Mouse (Mus musculus) heart, embryonic 10.5 days (tissue): ENCODE data around the gene Cbfa2t2. TPM values are rescaled to one million over a fixed set of nuclear protein-coding genes. Genes with fewer than 3 reads are reported as not detected.

Experiments used
- DNase-seq: peaks from one replicate; pipeline ENCODE4 v3.0.0-alpha.2; 2017; ENCODE audit warnings: low spot score
- H3K27ac ChIP-seq: fragments of 300-500 bp; sonication (generic); 2 replicates; pipeline ENCODE4 v1.5.1; 2016; ENCODE audit warnings: mild to moderate bottlenecking
- H3K27me3 ChIP-seq: fragments of 300-500 bp; sonication (generic); 2 replicates; pipeline ENCODE4 v1.6.1; 2016; ENCODE audit warnings: mild to moderate bottlenecking; ENCODE audit not compliant: poor library complexity, insufficient read depth, severe bottlenecking
- H3K36me3 ChIP-seq: fragments of 300-500 bp; sonication (generic); 2 replicates; pipeline ENCODE4 v1.6.1; 2016; ENCODE audit warnings: mild to moderate bottlenecking, moderate library complexity
- H3K4me1 ChIP-seq: fragments of 300-500 bp; sonication (generic); 2 replicates; pipeline ENCODE4 v1.6.1; 2016; ENCODE audit warnings: mild to moderate bottlenecking
- H3K4me3 ChIP-seq: fragments of 300-500 bp; sonication (generic); 2 replicates; pipeline ENCODE4 v1.5.1; 2016; ENCODE audit warnings: mild to moderate bottlenecking, moderate library complexity
- H3K9me3 ChIP-seq: fragments of 300-500 bp; sonication (generic); 2 replicates; pipeline ENCODE4 v1.6.1; 2016; ENCODE audit warnings: mild to moderate bottlenecking, moderate library complexity
- WGBS: fragments of 180-500 bp; shearing (Covaris S2); methylation state at CpG from one replicate; pipeline ENCODE4 v1.1.7; 2016; 5-methylcytosine and 5-hydroxymethylcytosine counted together
- polyA plus RNA-seq: library from polyadenylated mRNA; unstranded; fragments of >200 nt; fragmentation: Nextera tagmentation; extraction: Ambion mirVana; gene quantifications from 2 replicates; pipeline ENCODE4 v1.2.1, GENCODE M21; 2016

Cbfa2t2 gene
- polyA plus RNA-seq, 1 experiment from 2014 or later, result 44.6 TPM

- no peaks in the 10 kb centered on the region for H3K36me3 ChIP-seq
- H3K27me3 ChIP-seq, result peaks cover 23% of the 10 kb centered on the region
- H3K4me3 ChIP-seq, result peak overlapping the region; percentile 27; the same call in 1 of the 2 replicates
- H3K9me3 ChIP-seq, result no peaks in the 10 kb centered on the region
- peak overlapping the region; percentile 65 for H3K27ac ChIP-seq
- WGBS, result 17% methylated on average over 17 of the region's 17 CpGs
- H3K4me1 ChIP-seq, result peaks cover 18% of the 10 kb centered on the region
- DNase-seq, result no peak
Observed at GRCm38 (mm10) chr2:154427853-154428360, 8.4 kb upstream of the Cbfa2t2 start.

- Histone ChIP-seq H3K36me3 (no peaks in the 10 kb centered on the region), H3K4me3 (no peak overlapping the region), H3K27me3 (peaks cover 23% of the 10 kb centered on the region), H3K4me1 (peaks cover 18% of the 10 kb centered on the region), H3K9me3 (no peaks in the 10 kb centered on the region), H3K27ac (no peak overlapping the region)
- 93% methylated on average over 2 of the region's 2 CpGs for WGBS
- DNase-seq, result no peak
Observed at GRCm38 (mm10) chr2:154430566-154430965, 5.7 kb upstream of the Cbfa2t2 start.

GRCm38 (mm10) chr2:154432696-154433095 lies 3.6 kb upstream of the Cbfa2t2 start:
- WGBS, result 66% methylated on average over 2 of the region's 2 CpGs
- no peak overlapping the region for H3K4me3 ChIP-seq
- H3K36me3 ChIP-seq, result no peaks in the 10 kb centered on the region
- H3K9me3 ChIP-seq, result no peaks in the 10 kb centered on the region
- DNase-seq, result no peak
- peaks cover 17% of the 10 kb centered on the region for H3K27me3 ChIP-seq
- H3K27ac ChIP-seq, result no peak overlapping the region
- peaks cover 9% of the 10 kb centered on the region for H3K4me1 ChIP-seq

GRCm38 (mm10) chr2:154433391-154433790 lies 2.9 kb upstream of the Cbfa2t2 start:
- H3K36me3 ChIP-seq, result no peaks in the 10 kb centered on the region
- H3K9me3 ChIP-seq, result no peaks in the 10 kb centered on the region
- WGBS, result 68% methylated on average over 3 of the region's 3 CpGs
- peaks cover 8% of the 10 kb centered on the region; the same call in 1 of the 2 replicates for H3K4me1 ChIP-seq
- H3K27me3 ChIP-seq, result peaks cover 10% of the 10 kb centered on the region; the same call in 1 of the 2 replicates
- H3K4me3 ChIP-seq, result no peak overlapping the region
- no peak for DNase-seq
- no peak overlapping the region for H3K27ac ChIP-seq

GRCm38 (mm10) chr2:154434690-154435089 lies 1.6 kb upstream of the Cbfa2t2 start:
- Histone ChIP-seq H3K27ac (no peak overlapping the region), H3K27me3 (no peaks in the 10 kb centered on the region), H3K9me3 (no peaks in the 10 kb centered on the region), H3K4me3 (no peak overlapping the region), H3K4me1 (peaks cover 17% of the 10 kb centered on the region; the same call in 1 of the 2 replicates), H3K36me3 (no peaks in the 10 kb centered on the region)
- no peak for DNase-seq
- 91% methylated on average over 7 of the region's 7 CpGs for WGBS

GRCm38 (mm10) chr2:154436076-154436457 lies 214 bp upstream of the Cbfa2t2 start:
- H3K4me3 ChIP-seq, result peak overlapping the region; percentile 96
- no peaks in the 10 kb centered on the region for H3K9me3 ChIP-seq
- DNase-seq, result peak; percentile 99
- under 1% methylated on average over 44 of the region's 44 CpGs for WGBS
- H3K27ac ChIP-seq, result peak overlapping the region; percentile 99
- H3K36me3 ChIP-seq, result no peaks in the 10 kb centered on the region
- no peaks in the 10 kb centered on the region for H3K27me3 ChIP-seq
- peaks cover 23% of the 10 kb centered on the region; the same call in 1 of the 2 replicates for H3K4me1 ChIP-seq

GRCm38 (mm10) chr2:154437191-154437527 lies 878 bp downstream of the Cbfa2t2 start:
- Histone ChIP-seq H3K27me3 (no peaks in the 10 kb centered on the region), H3K4me3 (peak overlapping the region; percentile 96), H3K4me1 (peaks cover 23% of the 10 kb centered on the region; the same call in 1 of the 2 replicates), H3K9me3 (no peaks in the 10 kb centered on the region), H3K36me3 (0 out of 2 replicates have a peak, but pooled peaks cover 2% of the 10 kb centered on the region), H3K27ac (peak overlapping the region; percentile 99)
- WGBS, result 12% methylated on average over 7 of the region's 7 CpGs
- DNase-seq, result no peak

- no peak overlapping the region for H3K27ac ChIP-seq
- no peak overlapping the region for H3K4me3 ChIP-seq
- peaks cover 23% of the 10 kb centered on the region; the same call in 1 of the 2 replicates for H3K4me1 ChIP-seq
- H3K27me3 ChIP-seq, result no peaks in the 10 kb centered on the region
- peaks cover 12% of the 10 kb centered on the region for H3K36me3 ChIP-seq
- no peaks in the 10 kb centered on the region for H3K9me3 ChIP-seq
- no peak for DNase-seq
Observed at GRCm38 (mm10) chr2:154440453-154440852, 4.2 kb downstream of the Cbfa2t2 start.

- H3K9me3 ChIP-seq, result no peaks in the 10 kb centered on the region
- H3K4me1 ChIP-seq, result no peaks in the 10 kb centered on the region
- whole genome bisulfite sequencing, result 96% methylated on average over 8 of the region's 8 CpGs
- H3K36me3 ChIP-seq, result peaks cover 20% of the 10 kb centered on the region
- no peak overlapping the region for H3K27ac ChIP-seq
- H3K27me3 ChIP-seq, result no peaks in the 10 kb centered on the region
- H3K4me3 ChIP-seq, result no peak overlapping the region
- no peak for DNase-seq
Observed at GRCm38 (mm10) chr2:154447821-154448220, 11.5 kb downstream of the Cbfa2t2 start.

GRCm38 (mm10) chr2:154448633-154449032 lies 12.4 kb downstream of the Cbfa2t2 start:
- no peak overlapping the region for H3K4me3 ChIP-seq
- H3K9me3 ChIP-seq, result no peaks in the 10 kb centered on the region
- DNase-seq, result no peak
- H3K27ac ChIP-seq, result no peak overlapping the region
- no peaks in the 10 kb centered on the region for H3K27me3 ChIP-seq
- H3K4me1 ChIP-seq, result no peaks in the 10 kb centered on the region
- peaks cover 14% of the 10 kb centered on the region for H3K36me3 ChIP-seq

GRCm38 (mm10) chr2:154452951-154453350 lies 16.7 kb downstream of the Cbfa2t2 start:
- WGBS, result 89% methylated on average over 2 of the region's 2 CpGs
- Histone ChIP-seq H3K4me3 (no peak overlapping the region), H3K27me3 (no peaks in the 10 kb centered on the region), H3K27ac (no peak overlapping the region), H3K9me3 (no peaks in the 10 kb centered on the region), H3K36me3 (peaks cover 8% of the 10 kb centered on the region), H3K4me1 (peaks cover 27% of the 10 kb centered on the region)
- DNase-seq, result no peak

GRCm38 (mm10) chr2:154454099-154454498 lies 17.8 kb downstream of the Cbfa2t2 start:
- Histone ChIP-seq H3K27me3 (no peaks in the 10 kb centered on the region), H3K36me3 (peaks cover 5% of the 10 kb centered on the region; the same call in 1 of the 2 replicates), H3K4me1 (peaks cover 27% of the 10 kb centered on the region), H3K4me3 (no peak overlapping the region), H3K9me3 (no peaks in the 10 kb centered on the region), H3K27ac (no peak overlapping the region; the same call in 1 of the 2 replicates)
- no peak for DNase-seq
- WGBS, result 42% methylated on average over 1 of the region's 1 CpGs

GRCm38 (mm10) chr2:154454605-154455004 lies 18.3 kb downstream of the Cbfa2t2 start:
- H3K4me3 ChIP-seq, result no peak overlapping the region
- peaks cover 5% of the 10 kb centered on the region; the same call in 1 of the 2 replicates for H3K36me3 ChIP-seq
- no peaks in the 10 kb centered on the region for H3K9me3 ChIP-seq
- no peaks in the 10 kb centered on the region for H3K27me3 ChIP-seq
- peaks cover 31% of the 10 kb centered on the region for H3K4me1 ChIP-seq
- H3K27ac ChIP-seq, result peak overlapping the region; percentile 36; the same call in 1 of the 2 replicates
- 42% methylated on average over 3 of the region's 3 CpGs for WGBS
- DNase-seq, result no peak

- no peak overlapping the region for H3K4me3 ChIP-seq
- H3K9me3 ChIP-seq, result no peaks in the 10 kb centered on the region
- no peak for DNase-seq
- 42% methylated on average over 5 of the region's 5 CpGs for WGBS
- peaks cover 5% of the 10 kb centered on the region; the same call in 1 of the 2 replicates for H3K36me3 ChIP-seq
- no peaks in the 10 kb centered on the region for H3K27me3 ChIP-seq
- H3K27ac ChIP-seq, result 0 out of 2 replicates have a peak overlapping the region, but pooled peaks have one; percentile 36
- peaks cover 38% of the 10 kb centered on the region for H3K4me1 ChIP-seq
Observed at GRCm38 (mm10) chr2:154455776-154456175, 19.5 kb downstream of the Cbfa2t2 start.
